Mouse (Mus musculus): ENCODE data around the gene Kank4. TPM values are rescaled to one million over a fixed set of nuclear protein-coding genes. Genes with fewer than 3 reads are reported as not detected.
A peak's percentile ranks its signal among the peaks of the same experiment; 100 is the strongest.
"Not testable (repeated sequence)": the region's sequence is repeated elsewhere in the genome, so short reads cannot be mapped to it uniquely, and the experiment has no call there.

The Kank4 gene
- total RNA-seq, 2 experiments from 2014 or later = 2.4 to 3.3 TPM

- no peak for DNase-seq
These were observed 40.5 kb downstream of the Kank4 start for GRCm38 (mm10) chr4:98776721-98777427.

DNA sequence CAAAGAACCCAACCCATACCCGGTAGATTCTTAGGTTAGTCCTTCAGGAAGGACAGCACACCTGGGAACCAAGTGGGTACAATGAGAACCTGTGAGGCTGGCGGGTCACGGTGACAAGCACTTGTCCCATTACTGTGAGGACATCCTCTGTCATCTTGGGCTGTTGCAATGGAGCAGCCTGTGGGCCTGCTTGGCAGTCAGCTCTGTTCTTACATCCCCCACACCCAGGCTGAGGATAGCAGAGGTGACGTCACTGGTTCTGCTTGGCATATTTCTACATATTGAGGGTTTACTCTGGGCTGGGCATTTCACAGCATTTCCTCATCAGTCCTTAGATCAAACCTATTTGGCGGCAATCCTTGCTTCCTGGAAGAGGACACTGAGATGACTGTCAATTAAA lies 43.6 kb downstream of the Kank4 start:
- no peak for DNase-seq

GRCm38 (mm10) chr4:98767134-98768133 lies 49.9 kb downstream of the Kank4 start:
- DNase-seq = no peak

GRCm38 (mm10) chr4:98758872-98759518 lies 58.3 kb downstream of the Kank4 start:
- no peak for DNase-seq

GRCm38 (mm10) chr4:98758012-98758821 lies 59.1 kb downstream of the Kank4 start:
- DNase-seq = peak; percentile 32

DNA sequence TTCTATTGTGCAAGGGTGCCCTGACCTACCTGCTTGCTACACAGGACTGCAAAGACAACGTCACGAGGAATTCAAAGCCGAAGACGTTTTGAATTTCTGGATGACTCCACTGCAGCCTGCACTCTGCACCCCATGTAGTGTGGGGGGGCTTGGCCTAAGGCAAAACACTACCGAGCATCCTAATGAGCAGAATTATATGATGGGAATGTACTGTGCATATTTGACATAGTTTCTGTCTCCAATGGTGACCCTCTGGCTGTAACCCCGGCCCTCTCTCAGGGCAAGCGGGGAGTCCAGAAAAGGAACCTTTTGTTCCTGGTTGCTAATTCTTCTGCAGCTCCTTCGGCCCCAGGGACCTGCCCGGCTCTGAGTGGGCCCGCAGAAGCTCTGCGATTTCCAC lies 61.2 kb downstream of the Kank4 start:
- no peak for DNase-seq

DNA sequence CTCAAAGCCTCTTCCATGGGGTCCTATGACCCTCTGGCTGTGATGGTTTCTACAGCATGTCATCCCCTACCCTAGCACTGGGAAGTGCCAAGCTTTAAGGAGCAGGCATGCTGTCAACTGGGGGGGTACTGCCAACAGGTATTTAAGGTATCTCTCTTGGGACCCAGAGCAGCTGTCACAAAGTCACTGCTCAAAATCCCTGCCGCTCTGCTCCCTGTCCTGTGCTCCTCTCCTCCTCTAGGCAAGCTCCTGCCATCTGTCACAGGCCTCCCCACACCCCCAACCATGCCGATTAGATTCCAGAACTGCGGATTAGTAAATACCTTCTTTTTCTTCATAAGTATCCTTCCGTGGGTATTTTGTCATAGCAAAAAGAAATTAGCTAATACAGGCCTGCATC lies 62.9 kb downstream of the Kank4 start:
- DNase-seq = no peak

DNA sequence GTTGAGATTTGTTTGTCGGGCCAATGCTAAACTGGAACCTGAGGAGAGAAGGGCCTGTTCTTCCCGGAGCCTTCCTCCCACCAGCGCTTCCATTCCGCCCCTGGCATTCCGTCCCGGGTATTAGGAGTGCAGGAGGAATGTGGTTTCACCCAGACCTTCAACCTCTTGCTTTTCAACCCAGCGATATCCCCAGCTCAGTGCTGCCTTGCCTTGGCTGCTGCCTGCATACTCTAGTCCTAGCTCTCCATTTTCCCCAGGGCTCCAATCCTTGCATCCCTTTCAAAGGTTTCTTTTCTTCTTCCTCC lies 73.5 kb downstream of the Kank4 start:
- no peak for DNase-seq

DNA sequence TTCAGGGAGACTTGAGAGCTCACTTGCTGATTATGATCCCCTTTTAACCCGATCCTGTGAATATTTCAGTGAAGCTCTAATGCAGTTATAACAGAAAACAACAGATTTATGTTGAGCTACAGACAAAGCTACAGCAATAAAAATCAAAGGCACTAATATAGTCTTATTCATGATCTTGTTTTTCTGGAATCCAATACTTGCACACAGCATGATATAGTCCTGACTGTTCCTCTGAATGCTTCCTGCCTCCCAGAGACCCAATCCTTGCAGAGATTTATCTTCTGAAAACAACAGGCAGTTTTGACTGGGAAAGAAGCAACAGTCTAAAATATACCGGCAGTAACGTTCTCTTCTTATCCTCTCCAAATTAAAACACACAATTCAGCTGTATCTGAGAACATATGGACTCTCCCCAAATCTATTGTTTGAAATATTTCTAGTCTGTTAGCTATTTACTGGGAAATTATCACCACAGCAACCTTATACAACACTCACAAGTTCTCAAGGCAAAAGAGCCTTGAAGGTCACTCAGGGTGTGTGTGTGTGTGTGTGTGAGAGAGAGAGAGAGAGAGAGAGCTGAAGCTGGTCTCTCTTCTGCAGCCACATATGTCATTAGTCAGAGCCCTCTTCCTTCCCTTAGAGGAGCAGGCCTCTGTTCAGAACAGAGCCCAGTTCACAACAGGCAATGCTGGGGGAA lies 74.0 kb downstream of the Kank4 start:
- no peak for DNase-seq

DNA sequence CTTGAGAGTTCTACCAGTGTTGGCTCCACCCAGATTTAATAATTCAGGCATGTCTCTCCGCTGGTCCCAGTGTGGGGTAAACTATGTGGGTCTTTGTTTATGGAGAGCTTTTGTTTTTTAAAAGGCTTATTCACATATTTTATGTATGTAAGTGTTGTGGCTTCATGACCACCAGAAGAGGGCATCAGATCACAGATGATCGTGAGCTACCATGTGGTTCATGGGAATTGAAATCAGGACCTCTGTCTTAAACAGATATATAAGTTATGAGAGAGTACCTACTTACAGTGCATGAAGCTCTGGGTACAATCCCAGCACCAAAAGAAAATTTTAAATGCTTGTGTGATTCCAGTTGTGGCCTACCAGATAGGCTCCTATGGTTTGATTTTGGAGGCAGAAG lies 77.6 kb downstream of the Kank4 start:
- DNase-seq = peak; percentile 23

- no peak for DNase-seq
These were observed 83.7 kb downstream of the Kank4 start for GRCm38 (mm10) chr4:98733660-98734059.

DNA sequence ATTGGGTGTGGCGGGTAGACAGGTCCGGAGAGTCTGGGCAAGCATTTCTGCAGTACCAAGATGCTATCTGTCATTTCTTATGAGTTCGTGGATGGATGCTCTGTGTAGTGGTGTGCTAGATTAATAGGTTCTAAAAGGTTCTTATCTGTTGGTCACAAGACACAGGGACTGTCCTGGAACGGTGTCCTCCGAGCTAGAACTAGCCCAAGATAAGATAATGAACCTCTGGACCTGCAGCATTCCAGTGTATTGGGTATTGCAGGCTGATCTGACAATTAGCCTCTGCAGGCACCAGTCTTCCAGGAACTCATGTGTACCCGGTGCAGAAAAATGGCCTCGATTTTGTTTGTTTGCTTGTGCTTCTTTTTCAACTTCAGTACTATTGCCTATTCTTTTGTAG lies 88.6 kb downstream of the Kank4 start:
- DNase-seq = no peak

DNA sequence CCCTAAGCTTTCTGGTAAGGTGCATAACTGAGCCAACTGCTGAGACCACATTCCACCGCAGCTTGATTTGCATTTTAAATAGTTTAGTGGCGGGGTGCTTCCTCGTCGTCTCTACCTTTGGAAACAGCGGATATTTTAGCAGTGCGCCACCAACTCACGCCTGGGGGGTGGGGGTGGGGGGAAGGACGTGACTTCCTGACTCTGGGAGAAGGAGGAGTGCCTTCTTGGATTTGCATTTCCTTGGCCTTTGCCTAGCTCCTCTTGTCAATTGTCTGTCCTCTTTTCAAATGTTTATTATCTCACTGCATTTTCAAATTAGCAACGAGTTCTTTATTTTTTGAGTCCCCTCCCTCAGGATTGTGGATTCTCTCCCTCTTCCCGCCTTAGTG lies 89.4 kb downstream of the Kank4 start:
- DNase-seq = no peak

DNA sequence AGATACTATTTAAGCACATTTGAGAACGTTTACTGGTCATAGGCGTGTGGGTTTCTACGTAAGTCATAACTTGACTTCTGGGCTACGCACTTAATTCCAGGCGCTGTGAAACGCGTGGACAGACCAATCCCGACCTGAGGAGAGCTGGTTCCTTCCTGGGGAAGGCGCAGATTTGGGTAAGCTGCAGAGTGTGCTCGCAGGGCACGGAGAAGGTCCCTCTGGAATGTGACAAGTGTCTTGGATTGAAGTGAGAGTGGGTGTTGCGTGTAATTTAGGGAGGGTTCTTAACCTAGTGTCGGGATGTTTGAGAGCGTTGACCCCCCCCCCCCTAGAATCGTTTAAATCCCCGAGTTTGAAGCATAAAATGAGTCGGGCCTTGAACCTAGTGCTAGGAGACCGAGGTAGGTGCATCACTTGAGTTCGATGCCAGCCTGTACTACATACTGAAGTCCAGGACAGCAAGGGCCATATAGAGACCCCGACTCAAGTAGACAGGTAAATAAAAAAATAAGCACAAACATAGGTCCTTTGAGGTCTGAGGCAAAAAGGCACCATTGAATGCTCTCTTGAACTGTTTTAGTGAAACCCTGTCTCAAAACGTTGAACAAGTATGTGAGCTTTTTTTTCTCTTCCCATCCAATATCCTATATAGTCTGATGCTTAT lies 89.9 kb downstream of the Kank4 start:
- DNase-seq = no peak

DNA sequence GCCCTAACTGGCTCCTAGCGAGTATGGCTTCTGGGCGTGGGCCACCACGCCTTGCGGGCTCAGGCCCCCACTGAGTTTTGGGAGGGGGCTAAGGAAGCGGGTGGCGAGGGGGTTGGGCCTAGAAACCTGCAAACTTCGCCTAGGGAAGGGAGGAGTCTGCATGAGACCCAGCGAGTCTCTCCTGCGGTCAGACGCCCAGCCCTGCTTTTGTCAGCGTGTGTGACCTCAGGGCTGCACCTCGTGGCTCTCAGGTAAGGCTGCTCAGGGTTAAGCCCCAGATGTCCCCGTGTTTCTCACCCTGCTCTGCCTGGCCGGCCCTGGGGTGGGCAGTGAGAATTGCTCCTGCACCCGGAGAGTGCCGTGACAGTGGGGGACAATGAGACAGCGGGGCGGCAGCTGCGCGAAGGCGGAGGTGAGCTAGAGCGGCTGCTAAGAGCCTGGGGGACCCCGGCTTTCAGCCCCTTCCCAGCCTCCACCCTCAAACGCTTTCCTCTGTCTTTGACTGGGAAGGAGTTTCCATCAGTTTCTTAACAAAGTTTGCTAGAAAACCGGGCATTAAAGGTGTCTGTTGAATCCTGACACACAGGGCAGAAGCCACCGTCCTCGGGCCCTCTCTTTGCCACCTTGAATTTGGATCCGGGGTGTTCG lies 90.6 kb downstream of the Kank4 start, which contains the start of gene L1td1:
L1td1 (plus strand) TSS at position 145 of the 648 bp plus-strand sequence.
- no peak for DNase-seq

DNA sequence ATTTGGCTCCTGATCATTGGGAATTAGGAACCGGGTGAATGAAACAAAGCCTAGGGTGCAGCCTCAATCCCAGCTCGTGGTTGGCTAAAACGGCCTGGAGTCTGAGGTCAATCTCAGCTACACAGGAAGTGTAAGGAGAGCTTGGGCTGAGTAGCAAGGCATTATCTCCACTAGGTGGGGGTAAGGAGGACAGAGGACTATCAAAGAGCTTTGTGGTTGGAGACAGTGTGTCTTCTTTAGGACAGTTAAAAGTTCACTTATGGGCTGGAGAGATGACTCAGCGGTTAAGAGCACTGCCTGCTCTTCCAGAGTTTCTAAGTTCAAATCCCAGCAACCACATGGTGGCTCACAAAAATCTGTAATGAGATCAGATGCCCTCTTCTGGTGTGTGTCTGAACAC lies 91.9 kb downstream of the Kank4 start:
- peak; percentile 20 for DNase-seq

DNA sequence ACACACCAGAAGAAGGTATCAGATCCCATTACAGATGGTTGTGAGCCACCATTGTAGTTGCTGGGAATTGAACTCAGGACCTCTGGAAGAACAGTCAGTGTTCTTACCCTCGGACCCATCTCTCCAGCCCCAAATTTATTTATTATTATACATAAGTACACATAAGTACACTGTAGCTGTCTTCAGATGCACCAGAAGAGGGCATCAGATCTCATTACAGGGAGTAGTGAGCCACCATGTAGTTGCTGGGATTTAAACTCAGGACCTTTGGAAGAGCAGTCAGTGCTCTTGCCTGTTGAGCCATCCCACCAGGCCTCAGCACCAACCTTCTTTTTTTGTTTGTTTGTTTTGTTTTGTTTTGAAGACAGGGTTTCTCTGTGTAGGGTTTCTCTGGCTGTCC lies 92.7 kb downstream of the Kank4 start:
- DNase-seq = not testable (repeated sequence)

DNA sequence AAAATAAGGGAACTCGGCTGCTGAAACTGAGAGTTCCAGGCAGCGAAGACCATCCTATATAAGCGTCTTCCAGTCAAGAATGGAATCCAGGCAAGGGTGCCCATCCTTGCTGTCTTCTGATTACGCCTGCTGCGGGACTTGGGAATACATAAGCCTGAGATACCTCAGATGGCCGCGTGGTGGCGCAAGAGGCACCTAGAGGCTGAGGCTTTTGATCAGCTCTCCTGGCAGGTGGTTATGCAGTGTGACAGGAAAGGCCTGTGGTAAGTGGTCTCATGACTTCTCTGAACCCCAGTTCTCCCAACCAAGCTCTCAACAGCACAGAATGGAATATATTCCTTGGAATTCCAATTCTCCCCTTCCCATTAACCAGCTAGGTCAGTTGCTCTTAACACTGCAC lies 94.9 kb downstream of the Kank4 start:
- DNase-seq = peak; percentile 71

GRCm38 (mm10) chr4:98718547-98718917 lies 98.8 kb downstream of the Kank4 start:
- DNase-seq = no peak

- DNase-seq = no peak
These were observed 99.4 kb downstream of the Kank4 start for GRCm38 (mm10) chr4:98717735-98718546.
